Mouse (Mus musculus) midbrain, embryonic 14.5 days (tissue): ENCODE data around the gene Fam47e. TPM values are rescaled to one million over a fixed set of nuclear protein-coding genes. Genes with fewer than 3 reads are reported as not detected.
A peak's percentile ranks its signal among the peaks of the same experiment; 100 is the strongest.
"Not testable (repeated sequence)": the region's sequence is repeated elsewhere in the genome, so short reads cannot be mapped to it uniquely, and the experiment has no call there.

ENCODE experiments used
- ATAC-seq: fragments of 200-750 bp; cut with Nextera tagmentation; 2 replicates; pipeline ENCODE4 v1.8.0; 2017; ENCODE audit warnings: moderate number of reproducible peaks, moderate library complexity; ENCODE audit not compliant: low FRiP score, low TSS enrichment
- DNase-seq: peaks from one replicate; pipeline ENCODE4 v3.0.0-alpha.2; 2015
- H3K27ac ChIP-seq: fragments of 300-500 bp; sonication (generic); replicated peaks from 2 replicates; pipeline ENCODE4 v1.5.1; 2014; ENCODE audit warnings: mild to moderate bottlenecking, low read depth, low read length, moderate library complexity
- H3K27me3 ChIP-seq: fragments of 300-500 bp; sonication (generic); 2 replicates; pipeline ENCODE4 v1.6.1; 2014; ENCODE audit warnings: low read length, control low read depth, mixed read lengths; ENCODE audit not compliant: control insufficient read depth, insufficient read depth
- H3K36me3 ChIP-seq: fragments of 300-500 bp; sonication (generic); 2 replicates; pipeline ENCODE4 v1.6.1; 2014; ENCODE audit warnings: low read length, control low read depth; ENCODE audit not compliant: control insufficient read depth, insufficient read depth
- H3K4me1 ChIP-seq: fragments of 300-500 bp; sonication (generic); 2 replicates; pipeline ENCODE4 v1.6.1; 2014; ENCODE audit warnings: mild to moderate bottlenecking, antibody characterized with exemption, low read length, control low read depth; ENCODE audit not compliant: control insufficient read depth, insufficient read depth
- H3K4me2 ChIP-seq: fragments of 300-500 bp; sonication (generic); 2 replicates; pipeline ENCODE4 v1.6.1; 2014; ENCODE audit warnings: mild to moderate bottlenecking, low read length, moderate library complexity
- H3K4me3 ChIP-seq: fragments of 300-500 bp; sonication (generic); replicated peaks from 2 replicates; pipeline ENCODE4 v1.5.1; 2014; ENCODE audit warnings: low read depth, low read length
- H3K9ac ChIP-seq: fragments of 300-500 bp; sonication (generic); replicated peaks from 2 replicates; pipeline ENCODE4 v1.6.1; 2014; ENCODE audit warnings: mild to moderate bottlenecking, low read length, moderate library complexity
- H3K9me3 ChIP-seq: fragments of 300-500 bp; sonication (generic); 2 replicates; pipeline ENCODE4 v1.6.1; 2016; ENCODE audit warnings: low read length, control low read depth, mixed read lengths; ENCODE audit not compliant: control insufficient read depth
- WGBS: fragments of 180-500 bp; shearing (Covaris S2); extraction: QIAGEN DNeasy Blood & Tissue Kit; methylation state at CpG from one replicate; pipeline ENCODE4 v1.1.7; 2014; 5-methylcytosine and 5-hydroxymethylcytosine counted together
- polyA plus RNA-seq: library from polyadenylated mRNA; unstranded; fragments of >200 nt; fragmentation: Nextera tagmentation; extraction: Ambion mirVana; gene quantifications from 2 replicates; pipeline ENCODE4 v1.2.1, GENCODE M21; 2014

The Fam47e gene
- 0.34 and 0.85 TPM in 2 replicates for polyA plus RNA-seq

DNA sequence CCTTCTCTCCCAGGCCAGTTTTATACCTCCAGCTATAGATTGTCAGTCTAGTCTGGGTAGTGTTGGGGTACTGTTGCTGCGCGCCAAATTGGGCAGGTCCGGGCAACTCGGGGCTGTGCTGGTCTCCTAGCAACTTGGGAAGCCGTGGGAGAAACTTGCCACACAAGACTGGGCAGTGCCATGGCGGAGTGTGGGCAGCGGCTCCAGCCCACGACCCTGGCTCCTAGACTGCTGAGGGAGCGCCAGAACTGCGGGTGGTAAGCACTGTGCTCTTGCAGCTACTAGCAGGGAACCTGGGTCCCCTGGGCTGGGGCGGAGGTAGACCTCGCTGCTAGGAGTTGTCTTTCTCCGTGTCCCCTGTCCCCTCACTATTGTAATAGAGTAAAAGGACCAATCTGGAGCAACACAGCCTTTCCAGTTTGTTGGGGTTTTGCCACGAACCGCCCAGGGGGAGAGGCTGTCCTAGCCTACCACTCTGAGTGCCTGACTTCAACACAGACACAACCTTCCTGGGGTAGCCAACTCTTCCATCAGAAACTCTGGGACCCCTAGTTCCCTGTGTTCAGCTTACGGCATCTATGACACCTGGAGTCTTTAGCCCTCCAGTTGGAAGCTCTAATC, at the start of gene Fam47e:
Fam47e (plus strand) TSS at position 179 of the 621 bp plus-strand sequence.
- 73% methylated on average over 16 of the region's 16 CpGs for WGBS
- no peaks in the 10 kb centered on the region for H3K27me3 ChIP-seq
- no peaks in the 10 kb centered on the region for H3K36me3 ChIP-seq
- H3K27ac ChIP-seq: no peak within 1 kb of the TSS
- H3K4me3 ChIP-seq: no peak within 1 kb of the TSS
- H3K4me2 ChIP-seq: no peak within 1 kb of the TSS
- DNase-seq (no peak), ATAC-seq (no peak)
- H3K9me3 ChIP-seq: 0 out of 2 replicates have a peak, but pooled peaks cover 3% of the 10 kb centered on the region
- H3K4me1 ChIP-seq: no peaks in the 10 kb centered on the region
- H3K9ac ChIP-seq: no peak within 1 kb of the TSS

DNA sequence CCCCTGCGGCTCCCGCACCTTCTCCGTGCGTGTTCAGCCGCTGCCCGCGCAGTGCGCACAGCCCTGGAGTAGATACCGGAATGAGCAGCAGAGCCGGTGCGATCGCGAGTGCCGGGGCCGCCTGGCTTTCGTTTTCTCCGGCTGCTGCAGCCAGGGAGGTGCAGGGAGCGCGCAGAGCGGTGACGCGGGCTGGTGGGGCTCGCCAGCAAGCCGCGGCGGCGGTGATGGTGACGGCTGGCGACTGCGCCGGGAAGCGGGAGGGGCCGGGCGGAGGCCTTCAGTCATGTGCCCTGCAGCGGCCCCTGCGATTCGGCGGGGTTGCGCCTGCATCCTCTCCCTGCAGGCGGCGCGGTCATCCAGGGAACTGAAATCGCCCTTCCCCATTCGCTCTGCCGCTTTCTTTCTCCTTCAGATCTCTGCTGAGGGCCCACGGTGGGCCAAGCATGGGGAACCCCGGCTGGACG, 49.4 kb upstream of the Fam47e start:
- Histone ChIP-seq H3K9me3 (no peaks in the 10 kb centered on the region), H3K27ac (peak overlapping the region; percentile 99), H3K4me1 (peaks cover 17% of the 10 kb centered on the region), H3K36me3 (no peaks in the 10 kb centered on the region), H3K27me3 (no peaks in the 10 kb centered on the region), H3K4me2 (peak overlapping the region; percentile 69), H3K9ac (peak overlapping the region; percentile 97), H3K4me3 (peak overlapping the region; percentile 89)
- WGBS: under 1% methylated on average over 48 of the region's 48 CpGs
- ATAC-seq (peak; percentile 95), DNase-seq (peak; percentile 97)

DNA sequence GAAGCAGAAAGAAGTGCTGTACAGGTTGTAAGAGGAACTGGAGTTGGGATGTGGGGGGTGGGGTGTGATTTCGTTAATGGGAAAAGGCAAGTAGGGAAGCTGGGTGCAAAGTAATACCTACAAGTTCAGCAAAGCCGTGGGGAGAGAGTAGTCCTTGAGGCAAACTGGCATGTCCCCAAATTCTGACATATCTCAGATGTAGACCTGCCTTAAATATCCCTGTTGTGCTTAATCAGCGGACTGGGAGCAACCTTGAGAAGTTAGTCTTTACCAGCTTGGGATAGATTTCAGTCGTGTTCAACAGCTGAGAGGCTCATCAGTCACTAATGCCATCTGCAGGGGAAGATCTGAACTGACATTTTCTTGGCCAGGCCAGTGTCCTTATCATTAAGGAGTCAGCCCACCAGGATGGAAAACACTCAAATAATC, 48.6 kb upstream of the Fam47e start:
- Histone ChIP-seq H3K4me2 (peak overlapping the region; percentile 69), H3K36me3 (no peaks in the 10 kb centered on the region), H3K9me3 (no peaks in the 10 kb centered on the region), H3K4me1 (peaks cover 17% of the 10 kb centered on the region), H3K4me3 (peak overlapping the region; percentile 89), H3K27ac (peak overlapping the region; percentile 99), H3K9ac (no peak overlapping the region), H3K27me3 (no peaks in the 10 kb centered on the region)
- no peak for ATAC-seq
- DNase-seq: peak; percentile 76
- WGBS: 38% methylated on average over 4 of the region's 4 CpGs

DNA sequence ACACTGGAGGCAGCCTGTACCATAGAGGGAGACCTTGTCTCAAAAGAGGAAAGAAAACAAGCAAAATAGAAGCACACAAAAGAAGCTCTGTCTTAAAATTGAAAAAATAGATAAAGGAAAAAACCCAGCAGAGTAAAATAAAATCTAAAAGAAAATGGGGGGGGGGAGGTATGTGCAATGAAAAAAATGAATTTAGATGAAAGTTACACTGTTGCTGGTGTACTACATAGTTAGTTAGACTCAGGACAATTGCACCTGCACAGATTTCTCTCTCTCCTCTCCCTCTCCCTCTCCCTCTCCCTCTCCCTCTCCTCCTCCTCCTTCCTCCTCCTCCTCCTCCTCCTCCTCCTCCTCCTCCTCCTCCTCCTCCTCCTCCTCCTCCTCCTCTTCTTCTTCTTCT, 48.1 kb upstream of the Fam47e start, which contains the start of gene Scarb2:
Scarb2 (minus strand) TSS at position 101 of the 400 bp plus-strand sequence.
- H3K4me3 ChIP-seq: peak within 1 kb of the TSS; percentile 89
- H3K9ac ChIP-seq: peak within 1 kb of the TSS; percentile 97
- peak within 1 kb of the TSS; percentile 99 for H3K27ac ChIP-seq
- H3K4me1 ChIP-seq: peaks cover 17% of the 10 kb centered on the region
- H3K27me3 ChIP-seq: no peaks in the 10 kb centered on the region
- no peaks in the 10 kb centered on the region for H3K9me3 ChIP-seq
- H3K36me3 ChIP-seq: no peaks in the 10 kb centered on the region
- H3K4me2 ChIP-seq: peak within 1 kb of the TSS; percentile 69
- no peak for ATAC-seq
- no peak for DNase-seq

DNA sequence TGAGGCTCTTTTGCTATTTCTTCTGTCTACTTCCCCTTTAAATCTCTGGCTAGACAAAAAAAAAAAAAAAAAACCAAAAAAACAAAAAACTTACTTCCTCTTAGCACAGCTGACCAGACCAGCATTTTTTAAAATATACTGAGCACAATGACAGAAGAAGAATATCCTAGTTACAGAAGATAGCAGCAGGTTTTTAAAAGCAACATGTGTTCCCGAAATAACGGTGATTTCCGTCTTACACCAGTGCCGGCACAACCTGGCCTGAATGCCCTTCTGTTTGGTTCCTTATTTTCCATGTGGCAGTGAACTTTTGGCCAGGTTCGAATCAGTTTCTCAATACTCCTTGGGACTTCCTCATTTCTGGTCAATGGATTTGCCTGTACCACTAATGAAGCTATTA, 46.0 kb upstream of the Fam47e start:
- 95% methylated on average over 5 of the region's 5 CpGs for WGBS
- ATAC-seq (no peak), DNase-seq (no peak)
- no peaks in the 10 kb centered on the region for H3K27me3 ChIP-seq
- H3K9ac ChIP-seq: no peak overlapping the region
- H3K9me3 ChIP-seq: no peaks in the 10 kb centered on the region
- H3K4me2 ChIP-seq: no peak overlapping the region
- no peaks in the 10 kb centered on the region for H3K36me3 ChIP-seq
- H3K4me1 ChIP-seq: peaks cover 8% of the 10 kb centered on the region
- H3K4me3 ChIP-seq: no peak overlapping the region
- H3K27ac ChIP-seq: no peak overlapping the region

DNA sequence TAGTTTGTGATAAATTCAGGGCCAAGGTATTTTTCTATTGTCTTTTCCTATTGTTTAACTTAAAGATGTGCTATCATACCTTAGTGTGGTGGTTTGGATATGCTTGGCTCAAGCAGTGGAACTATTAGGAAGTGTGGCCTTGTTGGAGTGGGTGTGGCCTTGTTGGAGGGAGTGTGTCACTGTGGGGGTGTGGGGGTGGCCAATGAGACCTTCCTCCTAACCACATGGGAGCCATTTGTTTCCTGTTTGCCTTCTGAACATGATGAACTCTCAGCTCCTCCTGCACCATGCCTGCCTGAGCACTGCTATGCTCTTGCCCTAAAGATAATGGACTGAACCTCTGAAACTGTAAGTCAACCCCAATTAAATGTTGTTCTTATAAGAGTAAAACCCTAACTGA, 43.6 kb upstream of the Fam47e start:
- H3K4me2 ChIP-seq: no peak overlapping the region
- H3K27me3 ChIP-seq: no peaks in the 10 kb centered on the region
- H3K4me1 ChIP-seq: peaks cover 2% of the 10 kb centered on the region; the same call in 1 of the 2 replicates
- no peak overlapping the region for H3K4me3 ChIP-seq
- ATAC-seq (no peak), DNase-seq (no peak)
- H3K36me3 ChIP-seq: no peaks in the 10 kb centered on the region
- H3K9ac ChIP-seq: no peak overlapping the region
- H3K27ac ChIP-seq: no peak overlapping the region
- H3K9me3 ChIP-seq: no peaks in the 10 kb centered on the region

DNA sequence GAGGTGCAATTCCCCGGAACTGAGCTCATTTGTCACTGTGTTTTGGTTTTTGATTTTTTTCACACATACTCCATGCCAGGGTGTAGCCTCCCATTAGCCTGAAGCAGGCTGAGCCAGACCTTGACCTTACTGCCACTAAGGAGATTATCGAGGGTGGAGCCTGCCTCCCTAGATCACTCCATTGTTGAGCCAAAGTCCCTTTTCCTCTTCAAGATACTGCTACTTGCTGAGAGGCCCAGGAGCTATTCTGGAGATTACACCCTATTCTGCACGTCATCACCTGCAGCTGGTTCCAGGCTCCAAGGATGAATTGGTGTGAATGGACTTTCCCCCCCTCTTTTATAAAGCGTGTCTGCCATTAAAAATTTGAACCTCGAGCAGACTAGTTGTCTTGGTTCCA, 42.8 kb upstream of the Fam47e start:
- H3K4me2 ChIP-seq: no peak overlapping the region
- no peak overlapping the region for H3K4me3 ChIP-seq
- no peaks in the 10 kb centered on the region for H3K9me3 ChIP-seq
- DNase-seq (no peak), ATAC-seq (no peak)
- no peaks in the 10 kb centered on the region for H3K36me3 ChIP-seq
- H3K4me1 ChIP-seq: no peaks in the 10 kb centered on the region
- no peak overlapping the region for H3K9ac ChIP-seq
- no peak overlapping the region for H3K27ac ChIP-seq
- no peaks in the 10 kb centered on the region for H3K27me3 ChIP-seq
- WGBS: 88% methylated on average over 5 of the region's 5 CpGs

DNA sequence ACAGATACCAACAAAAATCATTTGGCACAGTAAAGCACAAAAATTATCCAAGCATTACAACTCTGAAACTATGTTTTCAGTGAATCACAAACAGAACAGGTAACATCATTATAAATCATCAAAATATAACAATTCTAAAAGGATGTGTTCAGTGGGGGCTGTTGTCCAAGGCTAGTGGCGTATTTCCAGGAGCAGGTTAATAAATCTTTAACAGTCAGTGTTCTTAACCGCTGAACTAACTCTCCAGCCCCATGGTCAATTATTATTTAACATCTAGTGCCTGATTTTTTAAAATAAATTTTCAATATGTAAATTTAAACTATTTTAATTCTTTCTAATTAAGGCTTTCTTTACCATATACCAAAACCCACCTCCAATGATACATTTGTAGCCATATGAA, 33.7 kb upstream of the Fam47e start:
- H3K4me2 ChIP-seq, ATAC-seq: not testable (repeated sequence)

DNA sequence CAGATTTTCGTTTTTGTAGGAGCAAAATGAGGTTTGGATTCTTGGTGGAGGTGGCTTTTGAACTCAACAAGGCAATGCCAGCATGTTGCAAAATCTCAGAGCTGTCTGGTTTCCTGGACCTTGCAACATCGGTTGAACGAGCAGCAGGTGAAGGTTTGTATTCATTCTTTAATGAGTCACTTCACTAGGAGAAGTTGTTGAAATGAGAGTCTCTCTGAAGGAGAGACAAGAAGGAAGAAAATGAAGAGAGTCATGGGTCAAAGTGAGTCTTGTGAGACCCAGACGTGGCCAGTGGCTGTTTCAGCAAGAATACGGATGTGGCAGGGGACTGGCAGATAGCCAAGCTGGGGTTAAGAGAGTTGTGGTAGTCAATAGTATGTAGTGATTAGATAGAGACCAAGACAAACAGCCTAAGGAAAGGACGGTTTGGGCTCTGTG, 30.0 kb upstream of the Fam47e start:
- no peaks in the 10 kb centered on the region for H3K4me1 ChIP-seq
- 83% methylated on average over 6 of the region's 6 CpGs for WGBS
- no peaks in the 10 kb centered on the region for H3K9me3 ChIP-seq
- H3K4me3 ChIP-seq: no peak overlapping the region
- H3K36me3 ChIP-seq: no peaks in the 10 kb centered on the region
- H3K9ac ChIP-seq: no peak overlapping the region
- no peak for ATAC-seq
- no peaks in the 10 kb centered on the region for H3K27me3 ChIP-seq
- DNase-seq: no peak
- no peak overlapping the region for H3K27ac ChIP-seq
- no peak overlapping the region for H3K4me2 ChIP-seq

More for the DNA sequence above, 33.7 kb upstream of the Fam47e start:
- not testable (repeated sequence) for H3K9me3 ChIP-seq, DNase-seq, H3K36me3 ChIP-seq, H3K27me3 ChIP-seq, H3K4me1 ChIP-seq, H3K4me3 ChIP-seq, H3K27ac ChIP-seq, H3K9ac ChIP-seq
- 86% methylated on average over 2 of the region's 2 CpGs for WGBS
